Mouse (Mus musculus) C2C12 (cell line): ENCODE data around the gene Clstn2. TPM values are rescaled to one million over a fixed set of nuclear protein-coding genes. Genes with fewer than 3 reads are reported as not detected.

Experiments used
- H3K27me3 ChIP-seq: one replicate; pipeline ENCODE4 v1.6.1; 2011; ENCODE audit not compliant: control insufficient read depth, insufficient read depth, insufficient read length
- H3K36me3 ChIP-seq: one replicate; pipeline ENCODE4 v1.6.1; 2011; ENCODE audit not compliant: control insufficient read depth, insufficient read depth
- H3K4me3 ChIP-seq: one replicate; pipeline ENCODE4 v1.5.1; 2011; ENCODE audit warnings: mild to moderate bottlenecking, control low read depth; ENCODE audit not compliant: poor library complexity, insufficient read depth, severe bottlenecking
- H3K79me2 ChIP-seq: one replicate; pipeline ENCODE4 v1.6.1; 2011; ENCODE audit not compliant: control insufficient read depth, insufficient read depth
- H3K79me3 ChIP-seq: one replicate; pipeline ENCODE4 v1.6.1; 2011; ENCODE audit warnings: low read depth, control low read depth
- H3ac ChIP-seq: one replicate; pipeline ENCODE3; 2011; ENCODE audit warnings: low read depth; ENCODE audit not compliant: control insufficient read depth, insufficient read length
- CEBPB ChIP-seq: IDR thresholded peaks from one replicate; pipeline ENCODE4 v1.6.1; 2011; ENCODE audit warnings: low read depth, mild to moderate bottlenecking, control low read depth, moderate library complexity
- CTCF ChIP-seq: IDR thresholded peaks from one replicate; pipeline ENCODE4 v1.5.1; 2011; ENCODE audit not compliant: control insufficient read depth, insufficient read depth, insufficient read length
- FOSL1 ChIP-seq: IDR thresholded peaks from one replicate; pipeline ENCODE4 v1.8.0; 2011; ENCODE audit warnings: mild to moderate bottlenecking, low read length; ENCODE audit not compliant: poor library complexity, insufficient read depth, severe bottlenecking
- MAX ChIP-seq: IDR thresholded peaks from one replicate; pipeline ENCODE4 v1.6.1; 2011; ENCODE audit warnings: mild to moderate bottlenecking, control low read depth
- MYOD1 ChIP-seq: IDR thresholded peaks from one replicate; pipeline ENCODE4 v1.6.1; 2011; ENCODE audit warnings: low read depth; ENCODE audit not compliant: control insufficient read depth, insufficient read length
- MYOG ChIP-seq: IDR thresholded peaks from one replicate; pipeline ENCODE4 v1.6.1; 2011; ENCODE audit not compliant: control insufficient read depth, insufficient read length; ENCODE audit errors: extremely low read depth
- USF1 ChIP-seq: IDR thresholded peaks from one replicate; pipeline ENCODE4 v1.6.1; 2011; ENCODE audit warnings: low read depth, mild to moderate bottlenecking, control low read depth, moderate library complexity
- polyA plus RNA-seq: library from polyadenylated mRNA; unstranded; fragments of >200 nt; fragmentation: generic; extraction: Trizol; gene quantifications from one replicate; pipeline ENCODE4 v1.2.1, GENCODE M21; 2012; ENCODE audit warnings: missing spikeins

The Clstn2 gene
- polyA plus RNA-seq, 1 experiment: 0.01 TPM

DNA sequence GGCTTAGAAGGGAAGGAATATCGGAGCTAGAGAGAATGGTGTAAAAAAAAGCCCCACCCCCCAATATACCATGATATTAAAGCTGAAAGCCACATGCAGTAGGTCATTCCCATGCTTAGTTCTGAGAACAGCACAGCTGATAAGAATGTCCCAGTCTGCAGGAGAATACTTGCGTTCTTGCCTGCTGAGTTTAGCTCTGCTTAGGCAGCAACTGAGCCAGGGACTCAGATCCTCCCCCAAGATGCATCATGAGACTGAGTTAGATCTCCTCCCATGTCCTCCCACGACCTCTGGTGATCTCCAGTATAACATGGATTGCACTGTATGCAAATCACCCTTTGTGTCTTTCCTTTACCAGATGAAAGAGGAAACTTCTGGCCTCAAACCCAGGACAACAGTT, 219.8 kb downstream of the Clstn2 start:
- H3K79me2 ChIP-seq: no peaks in the 10 kb centered on the region
- no peaks in the 10 kb centered on the region for H3K79me3 ChIP-seq
- no peaks in the 10 kb centered on the region for H3K27me3 ChIP-seq
- H3K36me3 ChIP-seq: no peaks in the 10 kb centered on the region
- TF ChIP-seq MYOG (no peak), CTCF (no peak), CEBPB (no peak), MAX (no peak), USF1 (no peak), MYOD1 (no peak), FOSL1 (no peak)
- no peak overlapping the region for H3K4me3 ChIP-seq
- H3ac ChIP-seq: no peak overlapping the region

GRCm38 (mm10) chr9:97807031-97807430, 225.9 kb downstream of the Clstn2 start:
- no peaks in the 10 kb centered on the region for H3K27me3 ChIP-seq
- no peak for TF ChIP-seq FOSL1
- no peak for TF ChIP-seq CTCF
- no peak for TF ChIP-seq MYOG
- no peak for TF ChIP-seq MYOD1
- no peak for TF ChIP-seq USF1
- no peak for TF ChIP-seq CEBPB
- TF ChIP-seq MAX: no peak
- H3K79me3 ChIP-seq: no peaks in the 10 kb centered on the region
- H3ac ChIP-seq: no peak overlapping the region
- no peak overlapping the region for H3K4me3 ChIP-seq
- H3K36me3 ChIP-seq: no peaks in the 10 kb centered on the region
- no peaks in the 10 kb centered on the region for H3K79me2 ChIP-seq

GRCm38 (mm10) chr9:97793661-97794060, 239.3 kb downstream of the Clstn2 start:
- TF ChIP-seq MAX (no peak), USF1 (no peak), MYOG (no peak), MYOD1 (no peak), CEBPB (no peak), FOSL1 (no peak)
- no peak overlapping the region for H3ac ChIP-seq
- no peaks in the 10 kb centered on the region for H3K36me3 ChIP-seq
- H3K79me3 ChIP-seq: no peaks in the 10 kb centered on the region
- no peaks in the 10 kb centered on the region for H3K27me3 ChIP-seq
- no peak overlapping the region for H3K4me3 ChIP-seq
- H3K79me2 ChIP-seq: no peaks in the 10 kb centered on the region

- Histone ChIP-seq H3K27me3 (no peaks in the 10 kb centered on the region), H3K4me3 (no peak overlapping the region), H3ac (no peak overlapping the region), H3K36me3 (no peaks in the 10 kb centered on the region), H3K79me3 (no peaks in the 10 kb centered on the region), H3K79me2 (no peaks in the 10 kb centered on the region)
- TF ChIP-seq USF1 (no peak), CTCF (no peak), MYOG (no peak), MYOD1 (no peak), FOSL1 (no peak), CEBPB (no peak), MAX (no peak)
These were observed 244.8 kb downstream of the Clstn2 start for GRCm38 (mm10) chr9:97788151-97788670.

DNA sequence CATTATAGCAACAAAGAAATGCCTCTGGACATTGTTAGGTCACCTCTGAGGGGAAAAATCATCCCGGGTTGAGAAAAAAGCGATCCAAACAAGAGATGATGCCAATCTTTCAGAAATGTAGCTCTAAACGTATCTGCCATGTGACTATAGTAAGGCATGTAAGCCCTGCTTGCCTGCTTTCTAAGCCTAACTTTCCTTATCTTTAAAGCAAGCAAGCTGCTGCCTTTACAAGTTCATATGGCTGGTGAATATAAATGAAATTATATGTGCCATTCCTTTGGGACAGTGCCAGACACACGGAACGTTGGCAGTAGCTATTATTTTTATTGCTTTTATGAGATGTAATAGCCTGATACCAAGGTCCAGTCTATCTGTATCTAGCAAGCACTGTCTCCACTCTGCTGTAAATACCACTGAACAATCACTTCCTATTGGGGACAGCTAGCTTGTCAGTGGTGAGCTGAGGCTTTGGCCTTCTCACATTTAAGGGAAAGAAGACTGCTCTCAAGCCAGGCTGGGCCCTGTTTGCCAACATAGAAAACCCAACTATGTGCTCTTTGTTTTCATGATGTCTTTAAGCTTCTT, 252.9 kb downstream of the Clstn2 start:
- no peaks in the 10 kb centered on the region for H3K79me2 ChIP-seq
- H3K27me3 ChIP-seq: no peaks in the 10 kb centered on the region
- no peak overlapping the region for H3K4me3 ChIP-seq
- no peak for TF ChIP-seq MAX
- no peak for TF ChIP-seq MYOG
- TF ChIP-seq FOSL1: no peak
- TF ChIP-seq USF1: no peak
- no peak for TF ChIP-seq CTCF
- TF ChIP-seq MYOD1: no peak
- no peak for TF ChIP-seq CEBPB
- H3ac ChIP-seq: no peak overlapping the region
- no peaks in the 10 kb centered on the region for H3K79me3 ChIP-seq
- H3K36me3 ChIP-seq: no peaks in the 10 kb centered on the region
